Comparison of ENCODE assay signal across 8 mouse cellular contexts in genomic region chr12:80673170-80673569, GRCm38 (mm10). TPM values are rescaled to one million over a fixed set of nuclear protein-coding genes. Genes with fewer than 3 reads are reported as not detected.
DNase-seq lines count a peak whose midpoint lies in the region; ATAC-seq and TF ChIP-seq lines count a peak whose summit lies in the region.

No protein-coding gene starts in this region.

- no peaks in the 10 kb centered on the region for H3K27me3 ChIP-seq in embryonic facial prominence, embryonic 14.5 days (replicated peaks; ENCODE audit: control insufficient read depth, insufficient read depth, low read length)
- no peaks in the 10 kb centered on the region for H3K27me3 ChIP-seq in liver, embryonic 14.5 days (ENCODE audit: control insufficient read depth, insufficient read depth, low read length)

- TF ChIP-seq EP300 in liver, embryonic 14.5 days (IDR thresholded peaks at IDR 0.05; ENCODE audit: low read depth), result no peak

- WGBS in embryonic facial prominence, embryonic 14.5 days, result 16% methylated on average over 3 of the region's 3 CpGs
- 15% methylated on average over 3 of the region's 3 CpGs for WGBS in liver, embryonic 14.5 days (ENCODE audit: insufficient replicate concordance)

- H3K4me3 ChIP-seq in embryonic facial prominence, embryonic 14.5 days (ENCODE audit: low read depth, low read length), result no peak overlapping the region
- no peak overlapping the region for H3K4me3 ChIP-seq in liver, embryonic 14.5 days (ENCODE audit: insufficient read depth in 1 of 2, low read depth in 2 of 2, low read length in 2 of 2)

- no peak overlapping the region for H3K9ac ChIP-seq in embryonic facial prominence, embryonic 14.5 days (ENCODE audit: low read depth, low read length)
- H3K9ac ChIP-seq in liver, embryonic 14.5 days (replicated peaks), result no peak overlapping the region

- no peaks in the 10 kb centered on the region for H3K9me3 ChIP-seq in embryonic facial prominence, embryonic 14.5 days (ENCODE audit: control insufficient read depth, low read length)
- H3K9me3 ChIP-seq in liver, embryonic 14.5 days (ENCODE audit: control insufficient read depth, low read length), result no peaks in the 10 kb centered on the region

- peak; percentile 69 for DNase-seq in CD4-positive, CD25-positive, alpha-beta regulatory T cell, adult 2 months (ENCODE audit: low read depth, low spot score)
- peak; percentile 49 for DNase-seq in urinary bladder, postnatal 25 days (ENCODE audit: low spot score)
- no peak for DNase-seq in urinary bladder, postnatal 10 days (ENCODE audit: low spot score)
- DNase-seq in embryonic facial prominence, embryonic 14.5 days (ENCODE audit: low spot score), result peak; percentile 64
- peak; percentile 77 for DNase-seq in kidney, postnatal 10 days
- DNase-seq in liver, embryonic 14.5 days (ENCODE audit: low read depth in 3 of 3, low spot score in 3 of 3), result peak; percentile 43 to 46 (median 43)
- DNase-seq in right cerebral cortex, postnatal 10 days (ENCODE audit: low spot score in 2 of 2), result peak; percentile 58 to 71

- TF ChIP-seq CTCF in liver, embryonic 14.5 days (IDR thresholded peaks at IDR 0.05; ENCODE audit: low read depth), result peak; percentile 89

- H3K4me1 ChIP-seq in embryonic facial prominence, embryonic 14.5 days (ENCODE audit: control insufficient read depth, insufficient read depth, low read length), result no peaks in the 10 kb centered on the region
- H3K4me1 ChIP-seq in liver, embryonic 14.5 days (replicated peaks; ENCODE audit: control insufficient read depth in 2 of 2, insufficient read depth in 2 of 2, low read length in 1 of 2), result no peaks in the 10 kb centered on the region

- no peak overlapping the region for H3K27ac ChIP-seq in embryonic facial prominence, embryonic 14.5 days (replicated peaks; ENCODE audit: low read depth, low read length)
- no peak overlapping the region for H3K27ac ChIP-seq in liver, embryonic 14.5 days

- no peak overlapping the region for H3K4me2 ChIP-seq in embryonic facial prominence, embryonic 14.5 days (ENCODE audit: low read depth, low read length)
- no peak overlapping the region for H3K4me2 ChIP-seq in liver, embryonic 14.5 days (ENCODE audit: low read depth)

- ATAC-seq in CD4-positive, CD25-positive, alpha-beta regulatory T cell, adult 4 months, result no peak
- peak; percentile 57; the same call in 1 of the 2 replicates for ATAC-seq in embryonic facial prominence, embryonic 14.5 days (ENCODE audit: low read depth)
- ATAC-seq in liver, embryonic 14.5 days (ENCODE audit: insufficient read depth), result no peak

- H3K36me3 ChIP-seq in embryonic facial prominence, embryonic 14.5 days (ENCODE audit: control insufficient read depth, insufficient read depth, low read length), result peaks cover 69% of the 10 kb centered on the region
- H3K36me3 ChIP-seq in liver, embryonic 14.5 days (replicated peaks; ENCODE audit: control insufficient read depth, insufficient read depth, low read depth), result peaks cover 10% of the 10 kb centered on the region

RNA-seq across cellular contexts. Expression of gene Plekhd1, which starts 19.2 kb away (rescaled TPM):
- polyA plus RNA-seq in CD4-positive, CD25-positive, alpha-beta regulatory T cell, adult 4 months (2017; shearing (Covaris generic)), result under 1 TPM; 0.28 to 0.90 TPM
- 1.2 and 1.4 TPM in 2 replicates for polyA plus RNA-seq in embryonic facial prominence, embryonic 14.5 days (2014; fragmentation: Nextera tagmentation; extraction: Ambion mirVana)
- 0.19 and 0.22 TPM in 2 replicates for polyA plus RNA-seq in liver, embryonic 14.5 days (2012; rRNA removed)
- polyA plus RNA-seq in liver, embryonic 14.5 days (2014; fragmentation: Nextera tagmentation; extraction: Ambion mirVana), result 0.10 and 0.14 TPM in 2 replicates

RNA-seq across cellular contexts. Expression of gene Erh, which starts 29.0 kb away (rescaled TPM):
- polyA plus RNA-seq in CD4-positive, CD25-positive, alpha-beta regulatory T cell, adult 4 months (2017; shearing (Covaris generic)), result 100 to 1,000 TPM; 129 to 141 TPM
- polyA plus RNA-seq in embryonic facial prominence, embryonic 14.5 days (2014; fragmentation: Nextera tagmentation; extraction: Ambion mirVana), result 209 and 259 TPM in 2 replicates
- 88.4 and 144 TPM in 2 replicates for polyA plus RNA-seq in liver, embryonic 14.5 days (2012; rRNA removed)
- polyA plus RNA-seq in liver, embryonic 14.5 days (2014; fragmentation: Nextera tagmentation; extraction: Ambion mirVana), result 123 and 140 TPM in 2 replicates

RNA-seq across cellular contexts. Expression of gene Slc39a9, which starts 29.5 kb away (rescaled TPM):
- 10 to 100 TPM; 20.6 to 32.1 TPM for polyA plus RNA-seq in CD4-positive, CD25-positive, alpha-beta regulatory T cell, adult 4 months (2017; shearing (Covaris generic))
- polyA plus RNA-seq in embryonic facial prominence, embryonic 14.5 days (2014; fragmentation: Nextera tagmentation; extraction: Ambion mirVana), result 25.0 and 26.7 TPM in 2 replicates
- polyA plus RNA-seq in liver, embryonic 14.5 days (2012; rRNA removed), result 8.5 and 9.6 TPM in 2 replicates
- polyA plus RNA-seq in liver, embryonic 14.5 days (2014; fragmentation: Nextera tagmentation; extraction: Ambion mirVana), result 10.1 and 11.1 TPM in 2 replicates
